Mouse (Mus musculus) c-Kit-positive CD71-positive TER-119-negative erythroid progenitor cells, embryonic 14.5 days (primary cell): ENCODE data around the gene Krr1.
"Not testable (repeated sequence)": the region's sequence is repeated elsewhere in the genome, so short reads cannot be mapped to it uniquely, and the experiment has no call there.

Experiments used
- DNase-seq: peaks from one replicate; pipeline ENCODE4 v3.0.0-alpha.2; 2013; ENCODE audit warnings: low read depth

Gene Krr1

GRCm38 (mm10) chr10:111977584-111977983 is 5.1 kb downstream of the Krr1 start:
- peak; percentile 66 for DNase-seq

DNA sequence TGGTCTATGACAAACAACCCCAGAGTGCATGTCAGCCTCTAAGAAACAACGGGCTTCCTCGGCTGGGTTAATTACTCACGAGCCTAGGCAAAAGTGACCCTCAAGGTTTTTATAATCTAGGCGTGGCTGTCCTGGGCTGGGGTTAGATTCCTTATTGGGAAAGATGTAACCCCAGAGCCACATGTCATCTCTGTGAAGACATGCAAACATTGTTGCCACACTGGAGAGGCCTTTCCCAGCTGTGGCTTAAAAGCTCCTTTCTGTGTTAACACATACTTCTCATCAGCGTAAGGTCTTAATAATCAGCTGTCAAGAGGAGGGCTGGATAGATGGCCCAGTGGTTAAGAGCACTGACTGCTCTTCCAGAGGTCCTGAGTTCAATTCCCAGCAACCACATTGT is 10.6 kb downstream of the Krr1 start:
- no peak for DNase-seq

- DNase-seq, result no peak
These were observed 14.0 kb downstream of the Krr1 start for GRCm38 (mm10) chr10:111986453-111986852.

DNA sequence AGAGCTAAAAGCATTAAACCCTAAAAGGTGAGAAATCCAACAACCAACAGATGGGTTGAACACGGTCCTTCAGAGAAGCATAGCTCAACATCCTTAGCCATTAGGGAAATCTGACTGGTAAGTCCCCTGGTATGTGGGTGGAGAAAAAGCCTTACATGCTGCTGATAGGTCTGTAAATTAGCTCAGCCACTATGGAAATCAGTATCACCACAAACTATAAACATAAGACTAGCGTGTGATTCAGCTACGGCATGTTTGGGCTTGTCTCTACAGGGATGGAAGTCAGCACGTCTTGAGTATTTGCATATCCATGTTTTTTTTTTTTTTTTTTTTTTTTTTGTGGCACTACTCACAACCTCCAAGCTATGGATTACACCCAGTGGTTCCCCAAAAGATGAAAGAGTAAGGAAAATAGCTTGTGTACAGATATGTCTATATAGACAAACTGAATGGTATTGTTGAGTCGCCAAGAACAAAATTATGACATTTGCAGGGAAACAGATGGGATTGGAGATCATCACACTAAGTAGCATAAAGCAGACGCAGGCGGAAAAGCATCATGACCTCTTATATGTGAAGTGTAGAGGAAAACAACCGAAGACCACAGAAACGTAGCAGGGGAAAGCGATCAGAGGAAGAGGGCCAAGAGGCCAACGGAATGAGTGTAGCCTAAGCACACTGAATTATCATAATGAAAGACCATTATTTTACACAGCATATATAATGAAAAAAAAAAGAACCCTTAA is 23.5 kb downstream of the Krr1 start:
- no peak for DNase-seq

DNA sequence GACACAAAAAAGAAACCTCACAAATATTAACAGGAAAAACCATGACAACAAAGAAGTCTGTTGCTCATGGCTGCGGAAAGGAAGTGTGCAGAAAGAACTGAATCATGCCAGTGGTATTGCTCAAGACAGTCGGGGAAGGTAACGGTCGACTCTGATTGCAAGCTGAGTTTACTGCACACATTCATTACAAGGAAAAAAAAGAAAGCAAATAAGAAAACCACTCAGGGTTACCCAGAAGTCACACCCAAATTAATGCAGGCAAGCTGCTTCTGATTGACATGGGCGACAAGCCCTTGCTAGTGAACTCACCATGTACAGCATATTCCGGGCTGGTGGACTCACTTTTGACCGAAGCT is 24.1 kb downstream of the Krr1 start:
- DNase-seq, result no peak

GRCm38 (mm10) chr10:111996911-111997347 is 24.5 kb downstream of the Krr1 start:
- DNase-seq, result no peak

- no peak for DNase-seq
These were observed 25.2 kb downstream of the Krr1 start for GRCm38 (mm10) chr10:111997671-111998070.

GRCm38 (mm10) chr10:111999765-112000164 is 27.3 kb downstream of the Krr1 start:
- DNase-seq, result no peak

DNA sequence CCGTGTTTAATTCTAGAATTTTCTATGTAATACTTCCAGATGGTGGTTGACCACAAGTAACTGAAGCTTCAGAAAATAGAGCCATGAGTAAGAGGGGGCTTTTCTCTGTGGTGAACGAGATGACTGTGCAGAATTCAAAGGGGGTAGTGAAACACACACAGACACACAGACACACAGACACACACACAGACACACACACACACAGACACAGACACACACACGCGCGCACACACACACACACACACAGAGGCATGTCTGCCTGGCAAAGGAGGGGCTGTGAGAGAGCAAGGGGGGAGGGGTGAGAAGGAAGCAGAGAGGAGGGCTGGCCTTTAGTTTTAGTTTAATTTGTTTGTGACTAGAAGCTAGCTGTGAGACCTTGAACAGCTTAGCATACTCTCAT is 28.1 kb downstream of the Krr1 start:
- no peak for DNase-seq

GRCm38 (mm10) chr10:112001350-112001749 is 28.9 kb downstream of the Krr1 start:
- DNase-seq, result no peak

- no peak for DNase-seq
These were observed 29.5 kb downstream of the Krr1 start for GRCm38 (mm10) chr10:112001756-112002520.

GRCm38 (mm10) chr10:112002544-112003215 is 30.2 kb downstream of the Krr1 start, which contains the start of gene Glipr1:
Glipr1 (minus strand) TSS chr10:112002631.
- no peak for DNase-seq

DNA sequence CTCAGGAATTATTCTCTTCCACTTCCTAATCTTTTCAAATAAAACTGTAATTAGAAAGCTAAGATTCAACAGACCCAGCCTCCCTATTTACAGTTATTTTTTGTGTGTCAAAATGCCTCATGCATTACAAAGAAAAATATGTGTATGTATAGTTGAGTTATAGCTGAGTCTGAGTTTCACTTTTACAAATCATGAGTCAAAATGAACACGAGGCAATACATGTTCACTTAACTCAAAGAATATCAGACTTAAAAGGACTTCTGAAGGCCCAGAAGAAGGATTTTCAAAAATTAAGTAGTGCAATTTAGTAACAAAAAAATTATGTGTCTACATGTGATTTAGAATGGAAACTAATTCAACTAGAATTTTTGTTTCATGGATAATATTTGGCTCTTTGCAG is 37.0 kb downstream of the Krr1 start:
- not testable (repeated sequence) for DNase-seq

GRCm38 (mm10) chr10:112023585-112023984 is 51.1 kb downstream of the Krr1 start:
- DNase-seq, result no peak

- not testable (repeated sequence) for DNase-seq
These were observed 56.2 kb downstream of the Krr1 start for GRCm38 (mm10) chr10:112028689-112029088.
